Mouse (Mus musculus) common myeloid progenitor, adult 5-6 weeks (primary cell): ENCODE results near the gene Snx5. TPM values are rescaled to one million over a fixed set of nuclear protein-coding genes. Genes with fewer than 3 reads are reported as not detected.

Source experiments
- ATAC-seq: replicated peaks from 2 replicates; pipeline ENCODE4 v1.8.0; 2016; ENCODE audit warnings: low read depth, mild to moderate bottlenecking, moderate TSS enrichment, inconsistent platforms; ENCODE audit not compliant: poor library complexity, severe bottlenecking
- total RNA-seq: library from RNA; stranded (forward); fragments of 200-1000, 187-1606 nt; gene quantifications from 2 replicates; pipeline ENCODE4 v1.2.3, GENCODE M21; 2017

Gene Snx5
- total RNA-seq, 1 experiment from 2014 or later: 280 TPM

- peak; percentile 81 for ATAC-seq
These were observed 39.6 kb downstream of the Snx5 start for GRCm38 (mm10) chr2:144231115-144231514.

- ATAC-seq: peak; percentile 49
These were observed 40.2 kb downstream of the Snx5 start for GRCm38 (mm10) chr2:144230498-144230897.

DNA sequence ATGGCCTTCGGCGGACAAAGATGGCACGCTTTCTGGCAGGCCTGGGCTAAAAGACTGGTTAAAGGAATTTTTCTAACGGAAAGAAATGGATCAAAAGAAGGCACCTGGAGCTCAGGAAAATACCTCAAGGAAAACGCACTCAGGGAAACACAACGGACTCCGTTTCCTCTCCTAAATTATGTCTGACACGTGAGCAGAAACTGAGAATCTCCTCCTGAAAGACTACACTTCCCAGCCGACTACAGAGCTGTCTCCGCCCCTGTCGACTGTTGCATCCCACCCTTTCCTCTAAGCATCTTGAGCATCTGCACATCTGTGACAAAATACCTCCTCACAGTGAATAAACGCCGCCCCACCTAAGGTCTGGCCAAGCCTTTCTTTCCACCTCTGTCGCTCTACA lies 41.1 kb downstream of the Snx5 start:
- ATAC-seq: no peak

- peak; percentile 9; the same call in 1 of the 2 replicates for ATAC-seq
These were observed 42.0 kb downstream of the Snx5 start for GRCm38 (mm10) chr2:144228521-144229346.

DNA sequence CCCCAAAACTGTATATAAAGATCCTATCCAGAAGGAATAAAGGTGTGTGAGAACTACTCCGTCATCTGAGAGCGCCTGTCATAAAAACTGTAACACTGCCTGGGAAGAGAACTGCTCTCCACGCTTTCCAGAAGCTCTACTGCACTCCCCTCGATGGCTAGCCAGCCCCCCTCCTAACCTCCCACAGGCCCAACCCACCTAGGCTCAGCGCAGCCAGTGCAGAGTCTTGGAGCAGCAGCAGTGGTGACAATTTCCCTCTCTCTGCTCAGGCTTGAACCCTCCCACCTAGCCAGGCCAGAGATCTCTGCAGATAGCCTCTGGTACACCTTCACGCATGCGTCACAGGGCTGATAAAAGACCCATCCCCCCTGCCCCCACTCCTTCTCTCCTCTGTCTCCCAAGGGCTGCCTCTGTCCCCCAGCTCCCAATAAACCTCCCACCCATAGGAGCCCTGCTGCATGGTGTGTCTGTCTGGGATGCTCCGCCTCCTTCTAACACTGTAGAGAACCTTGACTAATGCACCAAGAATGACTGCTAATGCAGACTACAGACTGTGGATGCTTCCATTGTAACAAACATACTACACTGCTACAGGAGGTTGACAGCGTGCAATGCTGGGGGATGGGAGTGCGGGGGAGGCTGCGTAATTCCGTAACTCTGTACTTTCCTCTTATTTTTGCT lies 43.7 kb downstream of the Snx5 start:
- no peak for ATAC-seq

DNA sequence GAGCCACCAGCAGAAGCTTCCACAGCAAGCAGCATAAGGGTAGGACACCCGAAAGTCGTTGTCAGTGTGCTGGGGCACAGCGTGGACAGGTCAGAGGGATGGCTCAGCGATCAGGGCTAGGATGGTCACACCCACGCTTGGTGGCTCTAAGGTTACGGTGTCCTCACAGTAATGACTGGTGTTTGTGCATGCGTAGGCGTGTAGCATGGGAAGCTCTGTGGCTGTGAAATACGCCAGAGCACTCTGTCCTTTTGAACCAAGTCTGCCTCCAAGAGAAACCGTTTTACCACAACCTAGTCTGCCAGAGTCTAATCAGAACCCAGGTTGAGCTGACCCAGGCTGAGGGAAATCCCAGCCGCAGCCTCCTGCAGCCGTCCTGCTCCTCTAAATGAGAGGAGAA lies 46.4 kb downstream of the Snx5 start:
- peak; percentile 55 for ATAC-seq

DNA sequence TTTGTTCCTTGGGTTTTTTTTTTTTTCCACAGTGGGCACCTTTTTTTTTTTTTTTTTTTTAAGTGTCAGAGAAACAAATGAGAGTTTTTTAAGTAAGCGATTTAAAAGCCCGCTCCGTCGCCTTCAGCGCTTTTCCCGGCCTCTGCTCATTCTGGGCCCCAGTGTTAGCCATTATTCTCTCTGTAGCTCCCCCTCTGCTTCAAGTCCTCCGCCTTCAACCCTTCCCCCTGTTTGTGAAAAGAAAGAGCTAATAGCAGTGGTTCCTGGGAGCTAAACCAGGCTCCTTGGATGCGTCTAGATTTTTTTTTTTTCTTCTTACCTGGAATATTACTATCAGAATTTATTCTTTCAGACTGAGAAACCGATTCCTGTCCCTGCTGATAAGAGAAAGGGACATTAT lies 55.1 kb downstream of the Snx5 start:
- no peak for ATAC-seq

GRCm38 (mm10) chr2:144215195-144215594 lies 55.5 kb downstream of the Snx5 start:
- peak; percentile 9; the same call in 1 of the 2 replicates for ATAC-seq

GRCm38 (mm10) chr2:144214508-144215185 lies 56.1 kb downstream of the Snx5 start:
- no peak for ATAC-seq

- ATAC-seq: peak; percentile 91
These were observed 56.9 kb downstream of the Snx5 start for GRCm38 (mm10) chr2:144213803-144214202.

DNA sequence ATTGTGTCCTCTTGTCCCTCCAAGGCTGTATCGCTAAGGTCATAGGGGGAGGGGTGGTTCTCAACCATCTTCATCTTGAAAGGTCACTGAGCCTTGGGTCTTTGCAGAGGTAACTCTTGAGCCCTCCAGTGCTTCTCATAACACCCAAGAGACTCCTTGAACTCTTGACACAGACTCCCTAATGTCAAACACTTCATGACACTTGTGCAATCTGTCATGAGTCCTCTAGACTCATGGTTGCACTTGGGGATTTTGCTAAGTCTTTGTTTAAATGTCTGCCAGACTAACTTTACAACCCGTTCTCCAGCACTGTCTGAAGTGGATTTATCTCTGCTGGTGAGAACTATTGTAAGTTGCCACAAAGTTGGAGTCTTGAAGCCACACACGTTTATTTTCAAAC lies 61.3 kb downstream of the Snx5 start:
- no peak for ATAC-seq

DNA sequence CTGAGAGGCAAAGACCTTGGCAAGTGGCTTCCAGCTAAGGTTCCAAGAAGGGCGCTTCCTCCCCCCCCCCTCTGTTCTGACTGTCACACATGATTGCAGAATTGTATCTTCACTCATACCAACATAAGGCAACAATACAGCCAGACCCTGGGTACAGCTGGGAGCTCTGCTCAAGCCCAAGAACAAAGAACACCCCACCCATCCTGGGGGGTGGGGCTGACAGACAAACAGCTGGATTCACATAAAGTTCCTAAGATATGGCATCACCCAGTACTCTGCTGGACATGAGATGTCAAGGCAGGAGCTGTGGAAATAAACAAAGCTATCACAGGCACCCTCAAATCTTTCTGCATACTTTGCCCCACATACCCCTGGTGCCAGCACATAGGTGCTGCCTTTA lies 63.3 kb downstream of the Snx5 start:
- no peak for ATAC-seq

DNA sequence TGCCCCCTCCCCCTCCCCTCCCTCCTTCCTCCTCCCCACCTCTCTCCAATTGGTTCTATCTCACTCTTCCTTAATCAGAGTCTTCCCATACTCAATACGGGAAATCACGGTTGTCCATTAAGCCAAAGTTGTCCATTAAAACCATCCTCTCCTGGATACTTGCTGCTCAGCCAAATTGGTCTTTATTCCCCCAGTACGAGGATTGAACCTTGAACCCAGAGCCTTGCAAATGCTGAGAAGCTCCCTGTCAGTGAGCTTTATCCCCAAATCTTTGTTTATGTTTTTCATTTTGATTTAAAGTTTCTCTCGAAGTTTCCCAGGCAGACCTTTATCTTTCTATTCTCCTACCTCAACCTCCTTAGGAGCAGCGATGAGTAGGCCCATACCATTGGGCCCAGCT lies 67.7 kb downstream of the Snx5 start:
- no peak for ATAC-seq

DNA sequence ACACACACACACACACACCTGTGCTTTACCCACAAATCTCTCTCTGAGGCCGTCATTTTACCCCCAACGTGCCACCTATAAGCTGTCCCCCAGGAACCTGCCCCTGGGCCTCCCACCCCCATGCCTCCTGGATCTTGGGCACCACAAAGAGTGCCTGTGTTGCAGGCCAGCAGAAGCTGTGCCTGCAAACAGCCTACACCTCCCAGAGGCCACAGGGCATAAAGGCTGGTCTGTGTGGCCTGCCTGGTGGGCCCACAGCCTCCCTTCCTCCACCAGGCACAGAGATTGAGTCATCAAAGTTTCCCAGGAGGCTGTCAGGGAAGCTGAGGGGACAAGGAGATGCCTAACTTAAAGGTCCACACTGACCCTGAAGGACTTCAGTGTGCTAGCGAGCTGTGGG lies 68.1 kb downstream of the Snx5 start:
- no peak for ATAC-seq

- no peak for ATAC-seq
These were observed 68.6 kb downstream of the Snx5 start for GRCm38 (mm10) chr2:144202151-144202550.

Other genes starting within 250 kb of the Snx5 start
- gene Banf2, start 237.8 kb downstream of the Snx5 start, total RNA-seq: not detected in 2 replicates
- 29.3 and 30.4 TPM in 2 replicates for gene Mgme1, start 243 bp downstream of the Snx5 start, total RNA-seq
- gene Ovol2, start 61.2 kb upstream of the Snx5 start, total RNA-seq: not detected in 2 replicates
- gene Kat14, start 98.1 kb upstream of the Snx5 start, total RNA-seq: 34.7 and 44.2 TPM in 2 replicates
- 19.5 TPM in 1 of 2 replicates, not detected in the other for gene Pet117, start 98.1 kb upstream of the Snx5 start, total RNA-seq